Mouse (Mus musculus): ENCODE measurements around the gene Narfl.
A peak's percentile ranks its signal among the peaks of the same experiment; 100 is the strongest.

Gene Narfl

DNA sequence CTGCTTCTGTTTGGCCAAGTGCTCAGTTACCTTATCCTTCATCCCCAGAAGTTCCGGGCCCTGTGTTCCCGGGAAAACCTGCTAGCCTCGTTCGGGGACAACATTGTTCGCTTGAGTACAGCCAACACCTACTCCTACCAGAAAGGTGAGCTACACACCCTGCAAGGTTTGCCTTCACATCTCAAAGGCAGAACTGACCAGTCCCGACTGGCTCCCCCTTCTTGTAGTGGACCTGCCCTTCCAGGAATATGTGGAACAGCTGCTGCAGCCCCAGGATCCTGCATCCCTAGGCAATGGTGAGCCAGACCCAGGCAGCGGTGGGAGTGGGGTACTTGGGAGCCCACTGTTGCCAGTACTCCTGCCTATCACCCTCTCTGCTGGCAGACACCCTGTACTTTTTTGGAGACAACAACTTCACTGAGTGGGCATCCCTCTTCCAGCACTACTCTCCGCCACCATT lies 56.0 kb downstream of the Narfl start:
- no peak for DNase-seq (ENCODE audit: low read depth, low spot score)

DNA sequence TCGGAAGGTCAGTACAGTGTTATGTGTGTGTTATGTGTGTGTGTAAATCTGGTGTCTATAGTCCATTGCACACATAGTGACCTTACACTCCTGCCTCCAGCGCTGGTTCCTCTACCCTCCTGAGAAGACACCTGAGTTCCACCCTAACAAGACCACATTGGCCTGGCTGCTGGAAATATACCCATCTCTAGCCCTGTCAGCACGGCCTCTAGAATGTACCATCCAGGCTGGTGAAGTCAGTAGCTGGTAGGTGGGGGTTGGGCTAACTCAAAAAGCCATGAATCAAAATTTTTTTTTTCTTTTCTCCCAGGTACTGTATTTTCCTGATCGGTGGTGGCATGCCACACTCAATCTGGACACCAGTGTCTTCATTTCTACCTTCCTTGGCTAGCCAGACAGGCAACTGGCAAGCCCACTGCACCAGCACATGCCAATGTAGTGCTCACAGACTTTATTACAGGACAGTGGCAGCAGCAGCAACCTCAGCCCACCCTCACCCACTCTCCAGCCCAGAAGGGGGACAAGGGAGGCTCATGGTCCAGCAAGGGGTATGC lies 56.7 kb downstream of the Narfl start:
- DNase-seq (ENCODE audit: low read depth, low spot score), result no peak

DNA sequence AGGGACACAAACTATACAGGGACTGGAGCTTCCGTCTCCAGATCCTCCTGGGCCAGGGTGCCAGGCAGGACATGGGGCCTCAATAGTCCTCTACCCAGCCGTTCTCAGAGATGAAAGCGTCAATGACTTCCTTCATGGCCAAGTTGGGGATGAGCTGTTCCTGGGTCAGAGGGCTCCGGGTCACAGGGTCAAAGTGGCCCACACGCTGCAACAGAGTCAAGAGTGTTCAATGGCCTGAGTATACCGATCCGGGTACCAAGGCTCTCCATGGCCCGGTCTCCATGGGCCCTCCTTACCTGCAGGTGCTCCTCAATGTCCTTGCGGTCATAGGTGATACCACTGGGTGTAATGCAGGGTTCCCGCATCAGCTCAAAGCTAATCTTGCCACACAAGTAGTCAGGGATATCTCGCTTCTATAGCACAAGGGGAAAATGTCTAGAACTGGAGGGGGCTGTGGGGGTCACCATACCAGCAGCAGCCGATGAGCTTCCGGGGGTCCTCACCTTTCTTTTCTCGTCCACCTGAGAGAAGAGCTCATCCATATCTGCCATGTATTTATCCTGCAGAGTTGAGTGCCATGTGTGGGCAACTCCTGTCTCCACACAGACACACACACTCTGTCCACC lies 57.3 kb downstream of the Narfl start:
- DNase-seq (ENCODE audit: low read depth, low spot score), result no peak

DNA sequence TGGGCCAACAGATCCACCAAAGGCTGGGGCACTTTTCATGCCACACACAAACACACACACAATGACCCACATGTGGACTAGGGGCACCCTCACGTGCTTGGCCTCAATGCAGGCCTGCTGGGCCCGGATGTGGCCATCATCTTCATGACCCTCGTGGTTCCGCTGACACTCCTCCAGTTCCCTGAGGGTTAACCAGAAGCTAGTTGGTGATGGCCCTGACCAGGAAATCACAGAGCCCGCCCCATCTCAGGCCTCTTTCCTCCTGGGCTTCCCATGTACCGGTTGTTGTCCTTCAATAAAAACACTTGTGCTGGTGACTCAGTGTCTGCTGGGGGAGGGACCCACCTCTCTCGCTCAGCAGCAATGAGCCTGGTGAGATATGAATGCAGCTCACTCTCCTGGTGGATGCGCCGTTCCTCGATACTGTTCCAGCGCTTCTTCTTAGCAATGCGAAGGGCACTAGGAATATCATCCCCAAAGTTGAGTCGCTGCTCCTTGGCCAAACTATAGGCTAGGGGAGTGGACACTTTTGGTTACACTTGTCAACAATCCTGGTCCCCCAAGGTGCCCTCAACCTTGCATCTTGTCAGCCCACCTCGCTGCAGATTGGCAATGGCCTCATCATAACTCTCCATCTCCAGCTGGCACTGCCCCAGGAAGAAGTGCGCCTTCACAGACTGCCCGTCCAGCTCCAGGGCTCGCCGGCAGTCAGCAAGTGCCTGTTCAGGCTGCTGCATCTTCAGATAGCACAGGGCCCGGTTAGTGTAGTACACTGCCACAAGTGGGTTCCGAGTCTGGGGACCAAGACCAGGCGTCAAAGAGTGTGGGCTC lies 58.1 kb downstream of the Narfl start:
- DNase-seq (ENCODE audit: low read depth, low spot score), result no peak

DNA sequence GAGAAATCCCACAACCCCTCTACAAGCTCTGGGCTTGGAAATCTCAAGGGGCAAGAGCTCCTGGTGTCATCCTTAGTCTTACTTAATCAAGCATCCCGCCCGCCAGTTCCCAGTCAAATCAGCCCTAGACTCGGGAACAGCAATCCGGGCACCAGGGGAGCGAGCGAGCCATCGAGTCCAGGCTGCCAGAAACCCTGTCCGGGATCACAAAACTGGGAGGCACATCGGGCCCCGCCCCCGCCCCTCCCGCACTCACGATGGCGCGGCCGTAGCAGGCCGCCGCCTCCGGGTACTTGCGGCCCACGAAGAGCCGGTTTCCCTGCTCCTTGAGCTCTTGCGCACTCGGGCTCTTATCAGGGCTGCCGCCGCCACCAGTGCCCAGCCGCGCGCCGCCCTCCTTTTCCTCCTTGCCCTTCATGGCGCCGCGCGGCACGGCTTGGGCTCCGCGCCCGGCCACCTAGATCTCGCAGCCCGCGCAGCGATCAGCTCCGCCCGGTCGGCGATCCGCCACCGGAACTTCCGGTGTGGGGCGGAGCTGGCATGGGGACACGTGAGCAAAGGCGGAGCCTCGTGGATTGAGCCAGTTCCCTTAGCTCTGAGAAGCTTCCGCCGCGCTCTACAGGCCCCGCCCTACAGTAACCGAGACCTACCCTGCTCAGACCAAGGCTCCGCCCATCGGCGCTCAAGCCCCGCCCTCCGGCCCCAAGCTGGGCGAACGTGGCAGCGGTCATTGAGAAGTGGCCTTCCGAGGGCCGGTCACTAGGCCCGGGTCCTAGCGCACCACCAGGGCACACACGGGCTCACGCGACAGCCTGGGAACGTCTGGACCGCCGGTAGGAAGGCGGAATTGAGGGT lies 59.1 kb downstream of the Narfl start:
- peak; percentile 99 for DNase-seq (ENCODE audit: low read depth, low spot score)
